Mouse (Mus musculus) liver, adult 2 months (tissue): ENCODE data around the gene Ufsp2.

ENCODE experiments used
- CTCF ChIP-seq: fragments of 200-500 bp; IDR thresholded peaks from 2 replicates; pipeline ENCODE4 v1.5.1; 2011; ENCODE audit warnings: low read depth, low read length, control low read depth
- POLR2A ChIP-seq: fragments of 200-500 bp; IDR thresholded peaks from 2 replicates; pipeline ENCODE4 v1.6.1; 2011; ENCODE audit warnings: low read length, control low read depth; ENCODE audit not compliant: insufficient read depth; ENCODE audit errors: extremely low read depth

- TF ChIP-seq POLR2A (no peak), CTCF (no peak)
Measured at GRCm38 (mm10) chr8:46010306-46010705, 35.0 kb downstream of the Ufsp2 start.
